Mouse (Mus musculus): ENCODE measurements around the gene Barhl1.

Gene Barhl1

DNA sequence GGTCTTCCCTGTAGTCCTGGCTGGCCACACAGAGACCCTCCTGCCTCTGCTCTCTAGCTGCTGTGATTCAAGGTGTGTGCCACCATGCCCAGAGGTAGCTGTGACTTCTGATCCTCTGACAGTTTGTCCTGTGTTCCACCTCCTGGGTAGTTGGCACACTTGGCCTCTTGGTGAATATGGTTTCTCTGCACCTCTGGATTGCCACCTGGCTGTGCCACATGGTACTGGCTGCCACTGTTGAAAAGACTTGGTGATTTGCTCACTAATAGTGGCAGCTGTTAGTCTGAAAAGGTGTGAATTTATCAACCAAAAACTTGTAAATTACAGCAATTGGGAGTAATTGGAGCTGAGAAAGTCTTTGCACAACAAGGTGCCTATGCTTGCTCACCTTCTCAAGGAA, 52.6 kb downstream of the Barhl1 start:
- no peak for DNase-seq (ENCODE audit: low read depth, low spot score)

DNA sequence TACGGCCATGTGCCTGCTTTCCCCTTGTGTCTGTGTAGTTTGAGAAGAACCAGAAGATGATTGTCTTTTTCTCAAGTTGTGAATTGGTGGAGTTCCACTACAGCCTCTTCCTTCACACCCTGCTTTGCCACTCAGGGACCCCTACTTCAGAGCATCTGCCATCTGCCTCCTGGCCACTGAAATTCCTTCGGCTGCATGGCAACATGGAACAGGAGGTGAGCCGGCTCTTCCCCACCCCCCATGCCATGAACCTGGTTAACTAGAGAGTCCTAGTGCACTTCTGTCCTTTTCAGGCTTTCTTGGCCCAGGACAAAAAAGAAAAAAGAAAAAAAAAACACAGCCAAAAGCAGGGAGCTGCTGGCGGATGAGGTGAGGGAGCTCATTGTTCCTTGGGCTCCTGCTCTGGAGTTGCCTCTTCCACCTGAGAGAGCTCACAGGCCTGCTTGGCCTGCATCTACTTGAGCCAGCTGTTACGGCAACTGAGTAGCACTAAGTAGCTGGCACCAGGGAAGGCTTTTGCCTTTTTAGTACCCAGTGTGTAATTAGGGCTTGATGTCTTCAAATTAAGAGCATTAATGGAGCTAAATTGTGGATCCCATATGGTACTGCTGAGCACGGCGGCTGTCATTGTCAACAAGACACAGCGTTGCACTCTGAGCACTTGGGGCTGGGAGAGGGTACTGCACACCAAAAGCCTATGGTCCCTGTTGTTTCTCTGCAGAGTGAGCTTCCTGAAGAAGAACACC, 55.6 kb downstream of the Barhl1 start:
- no peak for DNase-seq (ENCODE audit: low read depth, low spot score)

GRCm38 (mm10) chr2:28859303-28859702, 57.2 kb downstream of the Barhl1 start:
- no peak for DNase-seq (ENCODE audit: low read depth, low spot score)

All from c-Kit-negative CD71-positive TER-119-positive erythroid progenitor cells, embryonic 14.5 days (primary cell).